Mouse (Mus musculus) C2C12 (cell line): ENCODE measurements at regions not wholly inside any gene's neighbourhood (a gene's known extent, or its start where the extent isn't known, plus 50 kb on each side); places are given as distances from the start of the nearest gene placed in this dataset.
A peak's percentile ranks its signal among the peaks of the same experiment; 100 is the strongest.

Source experiments
- H3K27me3 ChIP-seq: one replicate; pipeline ENCODE4 v1.6.1; 2011; ENCODE audit not compliant: control insufficient read depth, insufficient read depth, insufficient read length
- H3K36me3 ChIP-seq: one replicate; pipeline ENCODE4 v1.6.1; 2011; ENCODE audit not compliant: control insufficient read depth, insufficient read depth
- H3K4me3 ChIP-seq: one replicate; pipeline ENCODE4 v1.5.1; 2011; ENCODE audit warnings: mild to moderate bottlenecking, control low read depth; ENCODE audit not compliant: poor library complexity, insufficient read depth, severe bottlenecking
- H3K79me2 ChIP-seq: one replicate; pipeline ENCODE4 v1.6.1; 2011; ENCODE audit not compliant: control insufficient read depth, insufficient read depth
- H3K79me3 ChIP-seq: one replicate; pipeline ENCODE4 v1.6.1; 2011; ENCODE audit warnings: low read depth, control low read depth
- H3ac ChIP-seq: one replicate; pipeline ENCODE3; 2011; ENCODE audit warnings: low read depth; ENCODE audit not compliant: control insufficient read depth, insufficient read length
- CEBPB ChIP-seq: IDR thresholded peaks from one replicate; pipeline ENCODE4 v1.6.1; 2011; ENCODE audit warnings: low read depth, mild to moderate bottlenecking, control low read depth, moderate library complexity
- CTCF ChIP-seq: IDR thresholded peaks from one replicate; pipeline ENCODE4 v1.5.1; 2011; ENCODE audit not compliant: control insufficient read depth, insufficient read depth, insufficient read length
- FOSL1 ChIP-seq: IDR thresholded peaks from one replicate; pipeline ENCODE4 v1.8.0; 2011; ENCODE audit warnings: mild to moderate bottlenecking, low read length; ENCODE audit not compliant: poor library complexity, insufficient read depth, severe bottlenecking
- MAX ChIP-seq: IDR thresholded peaks from one replicate; pipeline ENCODE4 v1.6.1; 2011; ENCODE audit warnings: mild to moderate bottlenecking, control low read depth
- MYOD1 ChIP-seq: IDR thresholded peaks from one replicate; pipeline ENCODE4 v1.6.1; 2011; ENCODE audit warnings: low read depth; ENCODE audit not compliant: control insufficient read depth, insufficient read length
- MYOG ChIP-seq: IDR thresholded peaks from one replicate; pipeline ENCODE4 v1.6.1; 2011; ENCODE audit not compliant: control insufficient read depth, insufficient read length; ENCODE audit errors: extremely low read depth
- USF1 ChIP-seq: IDR thresholded peaks from one replicate; pipeline ENCODE4 v1.6.1; 2011; ENCODE audit warnings: low read depth, mild to moderate bottlenecking, control low read depth, moderate library complexity

- peaks cover 3% of the 10 kb centered on the region for H3K27me3 ChIP-seq
- TF ChIP-seq CTCF (no peak), MYOG (no peak), USF1 (no peak)
- no peaks in the 10 kb centered on the region for H3K36me3 ChIP-seq
- no peaks in the 10 kb centered on the region for H3K79me3 ChIP-seq
- H3K4me3 ChIP-seq = no peak overlapping the region
- H3K79me2 ChIP-seq = no peaks in the 10 kb centered on the region
- H3ac ChIP-seq = no peak overlapping the region
These were observed 145.7 kb downstream of the Cxcl12 start for GRCm38 (mm10) chr6:117313944-117314566.

- Histone ChIP-seq H3K36me3 (no peaks in the 10 kb centered on the region), H3ac (no peak overlapping the region), H3K27me3 (no peaks in the 10 kb centered on the region), H3K79me2 (no peaks in the 10 kb centered on the region), H3K4me3 (no peak overlapping the region), H3K79me3 (no peaks in the 10 kb centered on the region)
- no peak for TF ChIP-seq USF1
- TF ChIP-seq FOSL1 = no peak
- TF ChIP-seq MYOD1 = no peak
- no peak for TF ChIP-seq MAX
- peak; percentile 98 for TF ChIP-seq CEBPB
These were observed 155.0 kb downstream of the Cxcl12 start for GRCm38 (mm10) chr6:117323301-117323700.

GRCm38 (mm10) chr6:117323850-117324249 lies 155.5 kb downstream of the Cxcl12 start:
- Histone ChIP-seq H3K36me3 (no peaks in the 10 kb centered on the region), H3K27me3 (no peaks in the 10 kb centered on the region), H3K79me2 (no peaks in the 10 kb centered on the region), H3K4me3 (no peak overlapping the region), H3K79me3 (no peaks in the 10 kb centered on the region), H3ac (no peak overlapping the region)
- no peak for TF ChIP-seq MYOD1
- no peak for TF ChIP-seq FOSL1
- TF ChIP-seq CTCF = no peak
- TF ChIP-seq USF1 = no peak
- no peak for TF ChIP-seq MAX
- no peak for TF ChIP-seq CEBPB
- TF ChIP-seq MYOG = no peak

- Histone ChIP-seq H3K36me3 (no peaks in the 10 kb centered on the region), H3K4me3 (no peak overlapping the region), H3K79me3 (no peaks in the 10 kb centered on the region), H3K27me3 (no peaks in the 10 kb centered on the region), H3ac (no peak overlapping the region), H3K79me2 (no peaks in the 10 kb centered on the region)
- TF ChIP-seq MYOD1 (no peak), USF1 (no peak), CTCF (no peak), CEBPB (no peak), MYOG (no peak), MAX (no peak), FOSL1 (no peak)
These were observed 158.8 kb downstream of the Cxcl12 start for GRCm38 (mm10) chr6:117326835-117327775.

- Histone ChIP-seq H3K4me3 (no peak overlapping the region), H3K79me3 (no peaks in the 10 kb centered on the region), H3K79me2 (no peaks in the 10 kb centered on the region), H3K36me3 (no peaks in the 10 kb centered on the region), H3ac (no peak overlapping the region), H3K27me3 (no peaks in the 10 kb centered on the region)
- TF ChIP-seq MYOD1 (no peak), MAX (no peak), USF1 (no peak)
These were observed 161.0 kb downstream of the Cxcl12 start for GRCm38 (mm10) chr6:117329164-117329939.

- TF ChIP-seq MYOD1 = no peak
- TF ChIP-seq CTCF = no peak
- no peak for TF ChIP-seq USF1
- TF ChIP-seq MYOG = no peak
- TF ChIP-seq CEBPB = no peak
- TF ChIP-seq FOSL1 = no peak
- no peak for TF ChIP-seq MAX
- Histone ChIP-seq H3K36me3 (no peaks in the 10 kb centered on the region), H3K79me3 (no peaks in the 10 kb centered on the region), H3K4me3 (no peak overlapping the region), H3K79me2 (no peaks in the 10 kb centered on the region), H3K27me3 (no peaks in the 10 kb centered on the region), H3ac (no peak overlapping the region)
These were observed 161.9 kb downstream of the Cxcl12 start for GRCm38 (mm10) chr6:117330198-117330597.
